Mouse (Mus musculus): Measurements from ENCODE around the gene Nfkbil1. TPM values are rescaled to one million over a fixed set of nuclear protein-coding genes. Genes with fewer than 3 reads are reported as not detected.
A peak's percentile ranks its signal among the peaks of the same experiment; 100 is the strongest.

The Nfkbil1 gene
- total and polyA plus RNA-seq, 3 experiments = 15.2 to 25.9 (median 22.0) TPM

DNA sequence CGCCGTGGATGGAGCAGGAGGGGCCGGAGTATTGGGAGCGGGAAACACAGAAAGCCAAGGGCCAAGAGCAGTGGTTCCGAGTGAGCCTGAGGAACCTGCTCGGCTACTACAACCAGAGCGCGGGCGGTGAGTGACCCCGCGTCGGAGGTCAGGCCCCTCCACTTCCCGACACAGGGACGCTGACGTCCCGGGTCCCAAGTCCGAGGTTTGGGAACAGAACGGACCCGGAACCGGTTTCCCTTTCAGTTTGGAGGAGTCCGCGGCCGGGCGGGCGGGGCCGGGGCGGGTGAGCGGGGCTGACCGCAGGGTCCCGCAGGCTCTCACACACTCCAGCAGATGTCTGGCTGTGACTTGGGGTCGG, 27.9 kb upstream of the Nfkbil1 start:
- Histone ChIP-seq H3K4me3 (replicated peaks in 1 of 3; ENCODE audit: low read depth in 2 of 3, low read length in 2 of 3, poor library complexity in 1 of 3) (peak overlapping the region; percentile 37 to 89 (median 73)), H3K9me3 (replicated peaks; ENCODE audit: low read length) (no peaks in the 10 kb centered on the region), H3K9ac (ENCODE audit: insufficient read depth, low read depth) (peak overlapping the region; percentile 96; the same call in 1 of the 2 replicates), H3K36me3 (replicated peaks in 1 of 2; ENCODE audit: control insufficient read depth in 1 of 2, insufficient read depth in 1 of 2, low read length in 1 of 2) (peaks cover 35 to 37% of the 10 kb centered on the region in 2 experiments), H3K79me2 (replicated peaks; ENCODE audit: control insufficient read depth, extremely low read depth, insufficient read depth, poor library complexity, severe bottlenecking) (peaks cover 23% of the 10 kb centered on the region), H3K4me1 (ENCODE audit: control insufficient read depth in 1 of 2, insufficient read depth in 2 of 2) (peaks cover 23 to 46% of the 10 kb centered on the region in 2 experiments), H3K27me3 (replicated peaks) (no peaks in the 10 kb centered on the region), H3K4me2 (ENCODE audit: insufficient read depth, low read depth, poor library complexity, severe bottlenecking) (no peak overlapping the region), H3K27ac (ENCODE audit: insufficient read depth, low read depth) (peak overlapping the region; percentile 80; the same call in 1 of the 2 replicates)
- no peak for DNase-seq (ENCODE audit: extremely low read depth)
- dilution Hi-C loops (cut with MboI; ENCODE audit: extremely low pct_ligation_motif_present, extremely low pct_unique_long_range_greater_than_20kb, low sequenced_read_pairs) = no loop called here
- TF ChIP-seq MAZ (IDR thresholded peaks at IDR 0.05; ENCODE audit: low read depth, low read length) = no peak
- TF ChIP-seq CHD1 (IDR thresholded peaks at IDR 0.05; ENCODE audit: low read depth, low read length) = no peak
- TF ChIP-seq SIN3A (IDR thresholded peaks at IDR 0.05; ENCODE audit: low read length) = no peak
- no peak for TF ChIP-seq CHD2 (IDR thresholded peaks at IDR 0.05; ENCODE audit: low read length)
- TF ChIP-seq MAX (IDR thresholded peaks at IDR 0.05; ENCODE audit: low read length) = no peak
- no peak for TF ChIP-seq JUN (IDR thresholded peaks at IDR 0.05; ENCODE audit: insufficient read depth, low read depth, low read length)
- no peak for TF ChIP-seq MXI1 (IDR thresholded peaks at IDR 0.05; ENCODE audit: low read depth, low read length)
- TF ChIP-seq UBTF (IDR thresholded peaks at IDR 0.05; ENCODE audit: low read depth, low read length) = no peak
- TF ChIP-seq MAFK (IDR thresholded peaks at IDR 0.05; ENCODE audit: insufficient replicate concordance, low read length) = no peak
- in situ Hi-C loops (cut with MboI; ENCODE audit: low pct_ligation_motif_present, low pct_unique_long_range_greater_than_20kb, low sequenced_read_pairs) = loop anchor here (5.0 kb wide), 1 partner anchor 1261 kb away; the partner anchor contains the start of gene H2-K1

DNA sequence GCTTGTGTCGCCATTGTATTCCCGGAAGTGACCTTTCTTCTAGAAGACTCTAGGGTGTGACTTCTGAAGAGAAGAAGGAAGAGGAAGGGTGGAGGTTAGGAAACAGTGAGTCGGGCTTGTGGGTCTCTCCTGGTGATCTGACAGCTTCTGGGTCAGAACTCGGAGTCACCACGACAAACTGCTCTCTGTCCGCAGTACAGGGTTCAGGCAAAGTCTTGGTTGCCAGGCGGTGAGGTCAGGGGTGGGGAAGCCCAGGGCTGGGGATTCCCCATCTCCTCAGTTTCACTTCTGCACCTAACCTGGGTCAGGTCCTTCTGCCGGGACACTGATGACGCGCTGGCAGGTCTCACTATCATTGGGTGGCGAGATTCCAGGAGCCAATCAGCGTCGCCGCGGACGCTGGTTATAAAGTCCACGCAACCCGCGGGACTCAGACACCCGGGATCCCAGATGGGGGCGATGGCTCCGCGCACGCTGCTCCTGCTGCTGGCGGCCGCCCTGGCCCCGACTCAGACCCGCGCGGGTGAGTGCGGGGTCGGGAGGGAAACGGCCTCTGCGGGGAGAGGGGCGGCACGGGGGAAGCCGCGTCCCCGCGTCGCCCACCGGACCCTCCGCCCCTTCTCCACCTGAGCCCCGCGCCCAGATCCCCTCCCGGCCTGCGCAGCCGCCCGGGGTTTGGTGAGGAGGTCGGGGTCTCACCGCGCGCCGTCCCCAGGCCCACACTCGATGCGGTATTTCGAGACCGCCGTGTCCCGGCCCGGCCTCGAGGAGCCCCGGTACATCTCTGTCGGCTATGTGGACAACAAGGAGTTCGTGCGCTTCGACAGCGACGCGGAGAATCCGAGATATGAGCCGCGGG, 27.3 kb upstream of the Nfkbil1 start, which contains the start of gene H2-D1:
Gene H2-D1 (plus strand): TSS at position 67 of the 859 bp plus-strand sequence.
- Histone ChIP-seq H3K4me3 (replicated peaks in 1 of 3; ENCODE audit: low read depth in 2 of 3, low read length in 2 of 3, poor library complexity in 1 of 3) (peak within 1 kb of the TSS; percentile 37 to 89 (median 73)), H3K36me3 (replicated peaks in 1 of 2; ENCODE audit: control insufficient read depth in 1 of 2, insufficient read depth in 1 of 2, low read length in 1 of 2) (peaks cover 32% of the 10 kb centered on the region in 2 experiments), H3K27ac (ENCODE audit: insufficient read depth, low read depth) (peak within 1 kb of the TSS; percentile 86), H3K9me3 (replicated peaks; ENCODE audit: low read length) (no peaks in the 10 kb centered on the region), H3K4me2 (ENCODE audit: insufficient read depth, low read depth, poor library complexity, severe bottlenecking) (peak within 1 kb of the TSS; percentile 73), H3K9ac (ENCODE audit: insufficient read depth, low read depth) (peak within 1 kb of the TSS; percentile 96), H3K27me3 (replicated peaks) (no peaks in the 10 kb centered on the region), H3K4me1 (ENCODE audit: control insufficient read depth in 1 of 2, insufficient read depth in 2 of 2) (peaks cover 23 to 46% of the 10 kb centered on the region in 2 experiments), H3K79me2 (replicated peaks; ENCODE audit: control insufficient read depth, extremely low read depth, insufficient read depth, poor library complexity, severe bottlenecking) (peaks cover 23% of the 10 kb centered on the region)
- dilution Hi-C loops (cut with MboI; ENCODE audit: extremely low pct_ligation_motif_present, extremely low pct_unique_long_range_greater_than_20kb, low sequenced_read_pairs) = no loop called here
- in situ Hi-C loops (cut with MboI; ENCODE audit: low pct_ligation_motif_present, low pct_unique_long_range_greater_than_20kb, low sequenced_read_pairs) = loop anchor here (5.0 kb wide), 1 partner anchor 1261 kb away; the partner anchor contains the start of gene H2-K1
- DNase-seq (ENCODE audit: extremely low read depth) = peak; percentile 100
- TF ChIP-seq TCF12 (IDR thresholded peaks at IDR 0.05; ENCODE audit: low read depth, low read length) (peak; percentile 91), RAD21 (IDR thresholded peaks at IDR 0.05; ENCODE audit: low read depth, low read length) (no peak), ETS1 (conservative IDR thresholded peaks at IDR 0.05; ENCODE audit: low read depth, low read length) (peak; percentile 98), E2F4 (IDR thresholded peaks at IDR 0.05; ENCODE audit: insufficient replicate concordance, low read depth, low read length) (no peak), POLR2AphosphoS2 (IDR thresholded peaks at IDR 0.05; ENCODE audit: low read depth, low read length) (peak; percentile 99), ZNF384 (IDR thresholded peaks at IDR 0.05; ENCODE audit: low read depth, low read length) (0 out of 2 replicates have a peak, but pooled peaks have one; percentile 1), CHD1 (IDR thresholded peaks at IDR 0.05; ENCODE audit: low read depth, low read length) (0 out of 2 replicates have a peak, but pooled peaks have one; percentile 44), NRF1 (IDR thresholded peaks at IDR 0.05; ENCODE audit: low read depth, low read length) (peak; percentile 68), BHLHE40 (IDR thresholded peaks at IDR 0.05; ENCODE audit: low read depth, low read length) (peak; percentile 67), IRF4 (IDR thresholded peaks at IDR 0.05; ENCODE audit: low read depth, low read length) (peak; percentile 98), EP300 (IDR thresholded peaks at IDR 0.05; ENCODE audit: low read length) (peak; percentile 81), MEF2A (IDR thresholded peaks at IDR 0.05; ENCODE audit: borderline replicate concordance, low read depth, low read length) (peak; percentile 83), RCOR1 (conservative IDR thresholded peaks at IDR 0.05; ENCODE audit: low read depth, low read length) (peak; percentile 83), MAFK (IDR thresholded peaks at IDR 0.05; ENCODE audit: insufficient replicate concordance, low read length) (0 out of 2 replicates have a peak, but pooled peaks have one; percentile 30), SMC3 (IDR thresholded peaks at IDR 0.05; ENCODE audit: low read depth, low read length) (no peak), ZC3H11A (IDR thresholded peaks at IDR 0.05; ENCODE audit: low read depth, low read length) (no peak), ZMIZ1 (IDR thresholded peaks at IDR 0.05; ENCODE audit: low read depth, low read length) (peak; percentile 99), USF2 (conservative IDR thresholded peaks at IDR 0.05; ENCODE audit: low read depth, low read length) (no peak), KAT2A (IDR thresholded peaks at IDR 0.05; ENCODE audit: insufficient replicate concordance, low read length) (0 out of 2 replicates have a peak, but pooled peaks have one; percentile 70), JUND (conservative IDR thresholded peaks at IDR 0.05; ENCODE audit: low read depth, low read length) (peak; percentile 67), HCFC1 (IDR thresholded peaks at IDR 0.05; ENCODE audit: low read depth, low read length) (peak; percentile 64), MAZ (IDR thresholded peaks at IDR 0.05; ENCODE audit: low read depth, low read length) (peak; percentile 50), NELFE (IDR thresholded peaks at IDR 0.05; ENCODE audit: low read depth, low read length) (peak; percentile 100)
